Mouse (Mus musculus): ENCODE data around the gene Traf5. TPM values are rescaled to one million over a fixed set of nuclear protein-coding genes. Genes with fewer than 3 reads are reported as not detected.

Traf5 gene
- polyA plus RNA-seq, 1 experiment, result 14.5 TPM

- whole genome bisulfite sequencing, result 6% methylated on average over 13 of the region's 13 CpGs
- DNase-seq (ENCODE audit: low read depth, low spot score), result no peak
Observed at GRCm38 (mm10) chr1:192069971-192070591, 22.3 kb downstream of the Traf5 start.

- 55% methylated on average over 2 of the region's 2 CpGs for WGBS
- DNase-seq (ENCODE audit: low read depth, low spot score), result no peak
Observed at GRCm38 (mm10) chr1:192068188-192068587, 24.2 kb downstream of the Traf5 start.

DNA sequence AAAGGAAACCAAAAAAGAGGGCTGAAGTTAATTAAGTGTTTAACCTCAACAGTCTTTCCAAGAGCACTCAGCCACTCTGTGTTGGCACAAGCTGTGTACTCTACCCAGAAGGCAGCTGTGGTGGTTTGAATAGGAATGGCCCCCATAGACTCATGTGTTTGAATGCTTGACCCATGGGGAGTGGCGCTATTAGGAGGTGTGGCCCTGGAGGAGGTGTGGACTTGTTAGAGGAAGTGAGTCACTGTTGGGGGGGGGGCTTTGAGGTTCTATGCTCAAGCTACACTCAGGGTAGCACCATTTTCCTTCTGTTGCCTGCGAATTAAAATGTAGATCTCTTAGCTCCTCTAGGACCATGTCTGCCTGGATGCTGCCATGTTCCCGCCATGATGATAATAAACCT is 25.4 kb downstream of the Traf5 start:
- DNase-seq (ENCODE audit: low read depth, low spot score), result no peak
- 92% methylated on average over 3 of the region's 3 CpGs for WGBS

DNA sequence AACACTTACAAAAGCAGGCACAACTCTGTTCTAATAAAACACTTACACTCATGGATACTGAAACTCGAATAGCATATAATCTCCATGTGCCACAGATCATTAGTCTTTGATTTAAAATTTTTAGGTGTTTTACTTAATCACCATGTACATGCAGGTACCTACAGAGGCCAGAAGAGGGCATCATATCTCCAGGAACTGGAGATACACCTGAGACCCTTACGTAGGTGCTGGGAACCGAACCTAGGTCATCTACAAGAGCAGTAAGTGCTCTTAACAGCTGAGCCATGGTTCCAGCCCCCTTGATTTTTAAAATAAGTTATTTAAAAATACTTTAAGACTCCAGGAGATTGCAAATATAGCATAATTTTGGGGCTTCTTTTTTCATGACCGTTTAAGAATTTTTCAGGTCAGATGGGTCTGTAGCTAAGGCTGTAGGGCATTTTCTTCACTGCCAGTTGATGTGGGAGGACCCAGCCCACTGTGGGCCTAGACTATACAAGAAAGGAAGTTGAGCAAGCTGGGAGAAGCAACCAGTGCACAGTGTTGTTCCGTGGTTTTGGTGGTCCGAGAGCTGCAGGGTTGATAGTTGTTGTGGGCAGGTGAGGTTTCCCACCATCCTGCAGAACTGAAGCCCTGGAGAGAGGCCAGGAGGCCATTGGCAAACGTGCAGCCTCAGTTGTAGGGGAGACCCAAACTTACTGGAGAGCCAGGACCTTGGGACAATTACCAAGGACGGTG is 29.0 kb downstream of the Traf5 start:
- no peak for DNase-seq (ENCODE audit: low read depth, low spot score)
- 94% methylated on average over 8 of the region's 8 CpGs for WGBS

- DNase-seq (ENCODE audit: low read depth, low spot score), result no peak
- WGBS, result 87% methylated on average over 14 of the region's 14 CpGs
Observed at GRCm38 (mm10) chr1:192062682-192063081, 29.7 kb downstream of the Traf5 start.

DNA sequence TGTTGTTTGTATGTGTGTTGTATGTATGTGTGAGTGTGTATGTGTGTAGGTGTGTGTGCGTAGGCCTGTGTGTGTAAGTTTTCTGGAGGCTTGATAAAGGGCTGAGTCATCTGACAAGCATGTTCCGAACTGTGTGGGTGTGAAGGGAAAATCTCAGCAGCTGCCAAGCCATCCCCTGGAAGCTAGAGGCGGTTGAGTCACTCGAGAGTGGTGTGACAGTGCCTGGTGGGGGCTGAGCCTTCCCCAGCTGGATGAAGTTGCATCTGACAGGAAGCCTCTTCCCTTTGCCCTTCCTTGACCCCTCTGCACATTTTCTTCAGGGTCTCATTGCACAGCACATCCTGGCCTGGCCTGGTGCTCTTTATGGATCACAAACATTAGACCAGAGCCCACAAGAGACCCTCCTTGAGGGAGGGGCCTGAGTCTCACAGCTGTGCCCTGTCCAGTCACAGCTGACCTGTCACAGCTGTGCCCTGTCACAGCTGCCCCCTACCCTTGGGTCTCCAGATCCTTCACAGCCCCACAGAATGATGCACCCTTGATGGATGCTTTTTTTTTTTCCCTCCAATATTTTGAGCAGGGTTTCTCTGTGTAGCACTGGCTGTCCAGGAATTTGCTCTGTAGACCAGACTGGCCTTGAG is 30.6 kb downstream of the Traf5 start:
- DNase-seq (ENCODE audit: low read depth, low spot score), result no peak
- WGBS, result 53% methylated on average over 4 of the region's 4 CpGs

GRCm38 (mm10) chr1:192058911-192059310 is 33.4 kb downstream of the Traf5 start:
- DNase-seq (ENCODE audit: low read depth, low spot score), result no peak
- WGBS, result 92% methylated on average over 10 of the region's 10 CpGs

DNA sequence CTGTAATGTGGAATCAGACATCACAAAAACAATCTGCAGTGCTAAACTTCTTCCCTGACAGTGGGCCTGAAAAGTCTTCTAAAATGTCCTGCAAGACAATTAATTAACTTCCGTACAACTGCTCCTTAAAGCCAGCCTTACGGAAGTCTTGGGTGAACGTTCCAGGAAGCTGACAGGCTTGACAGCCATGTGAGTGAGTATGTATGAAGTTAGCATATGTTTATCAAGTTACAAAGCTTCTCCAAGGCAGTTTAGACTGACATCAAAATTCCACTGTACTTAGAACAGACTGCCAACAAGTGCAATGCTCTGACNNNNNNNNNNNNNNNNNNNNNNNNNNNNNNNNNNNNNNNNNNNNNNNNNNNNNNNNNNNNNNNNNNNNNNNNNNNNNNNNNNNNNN is 38.6 kb downstream of the Traf5 start:
- DNase-seq (ENCODE audit: low read depth, low spot score), result no peak
- WGBS, result 88% methylated on average over 3 of the region's 3 CpGs

DNA sequence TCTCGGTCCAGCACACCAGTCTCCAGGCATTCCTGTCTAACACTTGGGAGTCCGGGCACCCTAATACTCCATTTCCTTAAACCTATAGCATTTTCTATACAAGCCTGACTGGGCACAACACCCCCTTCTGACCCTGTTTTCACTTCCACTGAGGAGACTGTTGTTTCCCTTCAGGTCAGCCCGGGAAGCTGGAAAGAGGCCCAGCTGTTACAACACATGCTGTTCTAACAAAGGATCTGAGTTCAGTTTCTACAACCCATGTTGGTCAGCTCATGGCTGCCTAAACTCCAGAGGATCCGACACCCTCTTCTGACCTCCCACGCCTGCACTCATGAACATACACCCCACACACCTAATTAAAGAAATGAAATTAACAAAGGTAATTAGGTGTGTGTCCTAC is 39.4 kb downstream of the Traf5 start:
- DNase-seq (ENCODE audit: low read depth, low spot score), result no peak
- 82% methylated on average over 5 of the region's 5 CpGs for WGBS

DNA sequence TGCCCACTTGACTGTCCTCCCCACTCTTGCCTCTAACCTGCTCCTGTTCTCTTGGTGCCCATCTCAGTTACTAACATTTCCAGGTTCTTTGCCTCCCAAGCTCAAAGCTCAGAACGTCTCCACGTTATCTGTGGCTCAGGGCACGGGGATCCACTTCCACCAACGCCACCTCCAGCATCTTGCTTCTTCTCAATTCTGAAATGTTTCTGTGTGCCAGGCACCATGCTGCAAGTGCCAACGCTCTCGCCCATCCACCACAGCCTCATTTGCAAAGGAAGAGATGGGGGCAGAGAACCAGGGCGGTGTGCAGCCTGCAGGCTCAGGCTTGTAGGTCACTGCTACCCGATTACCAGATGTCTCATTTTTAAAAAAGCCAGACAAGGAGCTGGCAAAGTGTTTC is 39.9 kb downstream of the Traf5 start:
- DNase-seq (ENCODE audit: low read depth, low spot score), result no peak
- 95% methylated on average over 8 of the region's 8 CpGs for WGBS

- DNase-seq (ENCODE audit: low read depth, low spot score), result no peak
Observed at GRCm38 (mm10) chr1:191999022-191999421, 93.3 kb downstream of the Traf5 start.

DNA sequence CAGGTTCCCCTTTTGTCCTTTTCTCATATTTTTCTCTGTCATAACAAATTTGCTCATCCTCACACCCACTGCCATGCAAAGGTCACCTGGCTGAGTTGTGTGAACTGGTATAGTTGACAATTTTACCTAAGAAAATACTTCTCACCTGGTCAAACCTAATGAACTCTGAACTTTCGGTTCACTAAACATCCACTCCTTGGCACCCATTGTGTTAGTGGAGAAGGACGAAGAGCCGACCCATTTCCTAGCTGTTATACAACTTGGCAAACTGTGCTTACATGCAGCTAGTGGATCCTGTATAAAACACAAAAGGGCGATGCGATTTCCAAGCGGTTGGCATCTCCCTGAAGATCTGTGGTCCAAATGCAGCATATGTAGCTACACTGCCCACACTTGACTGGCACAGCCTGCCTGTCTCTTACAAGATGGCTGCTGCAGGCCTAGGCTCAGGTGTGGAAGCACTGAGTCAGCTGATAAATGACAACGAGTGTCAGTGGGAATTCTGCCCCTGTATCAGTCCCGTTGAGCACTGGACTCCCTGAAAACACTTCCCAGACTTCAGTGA is 95.7 kb downstream of the Traf5 start:
- no peak for DNase-seq (ENCODE audit: low read depth, low spot score)
- WGBS, result 90% methylated on average over 8 of the region's 8 CpGs

GRCm38 (mm10) chr1:191995916-191996315 is 96.4 kb downstream of the Traf5 start:
- WGBS, result 89% methylated on average over 7 of the region's 7 CpGs
- DNase-seq (ENCODE audit: low read depth, low spot score), result no peak

DNA sequence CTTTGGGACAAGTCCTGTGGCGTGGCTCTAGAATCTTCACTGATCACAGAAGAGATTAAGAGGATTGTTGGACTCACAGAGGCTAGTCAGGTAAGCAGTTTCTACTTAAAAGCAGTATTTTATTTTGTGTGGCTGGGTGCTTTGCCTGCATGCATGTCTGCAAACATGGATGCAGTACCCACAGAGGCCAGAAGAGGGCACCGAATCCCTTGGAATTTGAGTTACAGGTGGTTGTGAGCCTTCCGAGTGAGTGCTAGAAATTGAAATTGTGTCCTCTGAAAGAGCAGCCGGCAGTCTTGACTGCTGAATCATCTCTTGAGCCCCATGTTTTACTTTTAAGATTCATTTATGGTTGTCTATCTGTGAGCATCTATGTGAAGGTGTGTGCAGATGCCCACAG is 96.9 kb downstream of the Traf5 start:
- no peak for DNase-seq (ENCODE audit: low read depth, low spot score)
- WGBS, result 67% methylated on average over 4 of the region's 4 CpGs

GRCm38 (mm10) chr1:191994476-191994875 is 97.9 kb downstream of the Traf5 start:
- WGBS, result 77% methylated on average over 5 of the region's 5 CpGs

DNA sequence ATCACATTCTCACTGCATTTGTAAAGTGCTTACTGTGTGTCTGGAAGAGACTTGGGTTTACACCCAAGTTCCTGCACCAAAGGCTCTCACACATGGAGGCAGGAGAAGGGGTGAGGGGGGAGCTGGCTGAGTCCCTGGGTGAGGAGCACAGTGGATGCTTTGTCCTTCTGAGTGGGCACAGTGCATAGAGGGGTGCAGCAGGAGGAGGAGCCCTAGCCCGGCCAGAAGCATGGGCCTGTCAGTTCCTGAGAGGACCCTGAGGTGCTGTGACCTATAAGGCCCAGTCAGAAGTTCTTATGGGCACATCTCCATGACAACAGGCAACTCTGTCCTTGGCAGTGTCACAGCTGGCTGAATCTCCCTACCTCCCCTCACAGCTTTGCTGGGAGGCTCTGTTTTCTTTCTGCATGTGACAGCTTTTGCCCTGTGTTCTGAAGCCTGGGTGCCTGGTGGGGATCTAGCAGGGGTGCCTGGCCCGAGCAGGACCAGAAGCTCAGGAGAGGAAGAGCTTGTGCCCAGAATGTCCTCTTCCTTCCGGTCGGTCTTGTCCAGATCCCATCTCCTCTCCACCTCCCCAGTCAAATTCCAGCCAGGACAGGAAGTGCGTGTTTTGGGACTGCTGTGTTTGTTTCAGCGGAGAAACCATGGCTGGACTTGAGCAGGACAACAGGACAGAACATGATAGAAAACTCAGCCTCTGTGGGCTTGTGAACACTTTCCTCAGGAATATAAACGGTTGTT is 100.1 kb downstream of the Traf5 start:
- 63% methylated on average over 7 of the region's 7 CpGs for WGBS

More at GRCm38 (mm10) chr1:191994476-191994875, 97.9 kb downstream of the Traf5 start:
- DNase-seq (ENCODE audit: low read depth, low spot score), result no peak

GRCm38 (mm10) chr1:191989994-191990393 is 102.4 kb downstream of the Traf5 start:
- under 1% methylated on average over 22 of the region's 22 CpGs for WGBS
- DNase-seq (ENCODE audit: low read depth, low spot score), result peak; percentile 90

More for the DNA sequence above, 100.1 kb downstream of the Traf5 start:
- no peak for DNase-seq (ENCODE audit: low read depth, low spot score)

GRCm38 (mm10) chr1:191989060-191989459 is 103.3 kb downstream of the Traf5 start:
- WGBS, result 92% methylated on average over 5 of the region's 5 CpGs
- DNase-seq (ENCODE audit: low read depth, low spot score), result no peak

GRCm38 (mm10) chr1:191988646-191989045 is 103.7 kb downstream of the Traf5 start:
- WGBS, result 72% methylated on average over 3 of the region's 3 CpGs
- no peak for DNase-seq (ENCODE audit: low read depth, low spot score)

- DNase-seq (ENCODE audit: low read depth, low spot score), result no peak
- 64% methylated on average over 5 of the region's 5 CpGs for WGBS
Observed at GRCm38 (mm10) chr1:191987481-191987769, 104.9 kb downstream of the Traf5 start.
